Mouse (Mus musculus): ENCODE measurements around the gene Gm20388. TPM values are rescaled to one million over a fixed set of nuclear protein-coding genes. Genes with fewer than 3 reads are reported as not detected.

Gene Gm20388
- polyA plus RNA-seq, 1 experiment from 2014 or later, result not detected

DNA sequence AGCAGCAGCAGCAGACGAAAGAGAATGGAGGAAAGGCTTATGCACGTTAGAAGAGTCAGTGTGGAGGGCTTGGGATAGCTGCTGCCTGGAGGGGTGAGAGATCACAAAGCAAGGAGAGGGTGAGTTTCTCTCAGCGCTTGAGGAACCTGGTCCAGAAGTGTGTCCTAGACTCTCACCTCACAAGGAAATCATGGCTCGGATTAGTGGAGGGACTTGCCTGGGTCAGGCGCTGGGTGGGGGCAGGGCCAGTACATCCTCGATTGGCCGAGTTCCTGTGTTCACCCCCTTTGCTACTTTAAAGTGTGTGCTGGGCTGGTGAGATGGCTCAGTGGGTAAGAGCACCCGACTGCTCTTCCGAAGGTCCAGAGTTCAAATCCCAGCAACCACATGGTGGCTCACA, 3225.2 kb downstream of the Gm20388 start:
- no peaks in the 10 kb centered on the region for H3K36me3 ChIP-seq (ENCODE audit: control insufficient read depth, insufficient read depth, low read length)
- H3K9ac ChIP-seq (ENCODE audit: low read length), result no peak overlapping the region
- no peak overlapping the region for H3K4me2 ChIP-seq (ENCODE audit: low read depth, low read length)
- no peaks in the 10 kb centered on the region for H3K27me3 ChIP-seq (ENCODE audit: control insufficient read depth, insufficient read depth, low read depth, low read length)
- peak overlapping the region; percentile 15; the same call in 1 of the 2 replicates for H3K27ac ChIP-seq (ENCODE audit: low read length)
- 44% methylated on average over 9 of the region's 9 CpGs for WGBS
- ATAC-seq (ENCODE audit: low read depth), result no peak
- H3K4me1 ChIP-seq (replicated peaks; ENCODE audit: control insufficient read depth, insufficient read depth, low read length), result peaks cover 16% of the 10 kb centered on the region
- no peak overlapping the region for H3K4me3 ChIP-seq (ENCODE audit: low read length)
- H3K9me3 ChIP-seq (ENCODE audit: control insufficient read depth, low read length), result peaks cover 4% of the 10 kb centered on the region; the same call in 1 of the 2 replicates

DNA sequence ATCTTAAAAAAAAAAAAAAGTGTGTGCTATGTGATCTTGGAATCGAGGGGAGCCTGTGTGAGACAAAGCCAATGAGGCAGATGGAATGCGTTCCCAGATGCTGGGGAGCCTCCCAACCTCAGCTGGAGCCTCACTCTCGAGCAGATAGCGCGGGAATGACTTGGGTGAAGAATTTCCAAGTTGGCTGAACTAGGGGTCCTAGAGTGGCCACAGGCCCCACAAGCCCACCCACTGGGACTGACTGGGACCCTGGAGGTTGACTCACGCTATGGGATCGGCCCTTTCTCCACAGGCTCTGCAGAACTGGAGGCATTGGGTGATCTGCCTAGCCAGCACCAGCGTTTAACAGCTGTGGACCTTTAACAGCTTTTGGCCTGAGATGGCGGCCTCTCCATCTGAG, 3225.6 kb downstream of the Gm20388 start:
- Histone ChIP-seq H3K9ac (ENCODE audit: low read length) (no peak overlapping the region), H3K27ac (ENCODE audit: low read length) (no peak overlapping the region), H3K4me3 (ENCODE audit: low read length) (no peak overlapping the region), H3K36me3 (ENCODE audit: control insufficient read depth, insufficient read depth, low read length) (no peaks in the 10 kb centered on the region), H3K27me3 (ENCODE audit: control insufficient read depth, insufficient read depth, low read depth, low read length) (no peaks in the 10 kb centered on the region), H3K9me3 (ENCODE audit: control insufficient read depth, low read length) (peaks cover 4% of the 10 kb centered on the region; the same call in 1 of the 2 replicates), H3K4me1 (replicated peaks; ENCODE audit: control insufficient read depth, insufficient read depth, low read length) (peaks cover 19% of the 10 kb centered on the region), H3K4me2 (ENCODE audit: low read depth, low read length) (no peak overlapping the region)
- ATAC-seq (ENCODE audit: low read depth), result no peak
- 68% methylated on average over 9 of the region's 9 CpGs for WGBS

DNA sequence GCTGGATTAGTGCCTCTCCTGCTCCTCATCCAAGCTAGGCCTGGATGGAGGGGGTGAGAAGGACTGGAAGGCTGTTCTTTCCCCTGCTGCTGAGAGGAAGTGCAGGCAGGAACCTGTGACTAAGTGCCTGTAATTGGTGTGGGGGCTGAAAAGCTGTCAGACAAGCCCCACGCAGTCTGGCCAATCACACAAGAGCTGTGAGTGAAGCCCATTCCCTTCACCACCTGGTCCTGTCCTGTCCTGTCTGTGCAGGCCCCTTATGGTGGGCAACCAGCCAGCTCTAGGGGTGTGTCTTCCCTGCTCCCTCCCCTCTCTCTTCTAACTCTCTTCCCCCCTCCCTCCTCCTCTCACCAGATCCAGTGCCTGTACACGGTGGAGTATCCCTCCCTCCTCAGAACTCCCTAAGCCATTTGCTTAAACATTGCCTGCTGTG, 3227.0 kb downstream of the Gm20388 start:
- no peak overlapping the region for H3K4me2 ChIP-seq (ENCODE audit: low read depth, low read length)
- H3K27me3 ChIP-seq (ENCODE audit: control insufficient read depth, insufficient read depth, low read depth, low read length), result no peaks in the 10 kb centered on the region
- no peak overlapping the region for H3K4me3 ChIP-seq (ENCODE audit: low read length)
- WGBS, result 7% methylated on average over 2 of the region's 2 CpGs
- ATAC-seq (ENCODE audit: low read depth), result peak; percentile 67
- H3K9me3 ChIP-seq (ENCODE audit: control insufficient read depth, low read length), result peaks cover 4% of the 10 kb centered on the region; the same call in 1 of the 2 replicates
- H3K4me1 ChIP-seq (replicated peaks; ENCODE audit: control insufficient read depth, insufficient read depth, low read length), result peaks cover 28% of the 10 kb centered on the region
- peak overlapping the region; percentile 74 for H3K27ac ChIP-seq (ENCODE audit: low read length)
- H3K36me3 ChIP-seq (ENCODE audit: control insufficient read depth, insufficient read depth, low read length), result no peaks in the 10 kb centered on the region
- peak overlapping the region; percentile 8; the same call in 1 of the 2 replicates for H3K9ac ChIP-seq (ENCODE audit: low read length)

DNA sequence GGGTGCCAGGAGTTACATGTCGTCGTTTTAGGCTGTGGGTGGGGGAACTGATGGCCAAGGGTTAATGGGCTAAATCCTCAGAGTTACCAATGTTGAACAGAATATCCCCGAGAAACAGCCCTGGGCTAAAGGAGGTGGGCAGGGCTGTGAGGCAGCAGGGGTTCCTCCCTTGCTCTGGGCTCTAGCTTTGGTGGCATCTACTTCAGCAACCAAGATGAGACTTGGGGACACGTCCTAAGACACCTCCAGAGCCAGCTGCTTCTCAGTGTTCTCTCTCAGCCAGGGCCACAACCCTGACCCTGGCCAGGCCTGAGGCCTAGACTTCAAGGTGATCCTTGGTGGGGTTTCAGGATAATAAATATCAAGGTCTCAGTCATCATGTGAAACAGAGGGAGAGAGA, 3228.1 kb downstream of the Gm20388 start:
- ATAC-seq (ENCODE audit: low read depth), result no peak
- WGBS, result 65% methylated on average over 4 of the region's 4 CpGs
- H3K4me1 ChIP-seq (replicated peaks; ENCODE audit: control insufficient read depth, insufficient read depth, low read length), result peaks cover 30% of the 10 kb centered on the region
- no peaks in the 10 kb centered on the region for H3K27me3 ChIP-seq (ENCODE audit: control insufficient read depth, insufficient read depth, low read depth, low read length)
- H3K9me3 ChIP-seq (ENCODE audit: control insufficient read depth, low read length), result no peaks in the 10 kb centered on the region
- H3K4me2 ChIP-seq (ENCODE audit: low read depth, low read length), result no peak overlapping the region
- H3K9ac ChIP-seq (ENCODE audit: low read length), result no peak overlapping the region
- H3K27ac ChIP-seq (ENCODE audit: low read length), result no peak overlapping the region
- no peak overlapping the region for H3K4me3 ChIP-seq (ENCODE audit: low read length)
- no peaks in the 10 kb centered on the region for H3K36me3 ChIP-seq (ENCODE audit: control insufficient read depth, insufficient read depth, low read length)

DNA sequence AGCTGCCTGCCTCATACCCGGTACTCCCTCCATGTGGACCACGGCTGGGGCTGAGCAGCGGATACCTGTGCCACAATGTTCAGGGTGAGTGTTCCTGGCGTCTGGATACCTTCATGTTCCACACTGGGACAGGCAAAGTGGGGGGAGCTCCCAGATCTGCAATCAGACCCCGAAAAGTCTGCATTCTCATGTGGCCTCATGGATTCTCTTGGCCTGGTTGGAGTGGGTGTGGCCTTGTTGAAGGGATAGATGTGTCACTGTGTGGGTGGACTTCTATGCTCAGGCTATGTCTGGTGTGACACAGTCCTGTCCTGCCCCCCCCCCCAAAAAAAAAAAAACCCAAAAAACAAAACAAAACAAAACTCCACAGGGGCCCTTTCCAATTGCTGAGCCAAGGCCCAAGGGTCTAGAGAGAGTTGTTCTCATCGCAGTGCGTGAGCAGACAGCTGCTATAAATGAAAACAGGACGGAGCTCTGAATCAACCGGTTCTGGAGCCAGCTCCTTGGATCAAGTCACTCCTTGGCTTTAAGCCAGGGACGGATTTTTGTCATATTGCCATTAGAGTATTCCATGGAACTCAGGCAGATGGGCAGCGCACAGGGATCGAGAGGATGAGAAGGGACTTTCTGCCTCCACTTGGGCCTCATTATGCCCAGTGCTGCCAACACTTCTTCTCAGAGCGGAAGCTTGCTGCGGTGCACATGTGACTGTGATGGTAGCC, 3231.3 kb downstream of the Gm20388 start:
- Histone ChIP-seq H3K4me2 (ENCODE audit: low read depth, low read length) (no peak overlapping the region), H3K4me3 (ENCODE audit: low read length) (no peak overlapping the region), H3K36me3 (ENCODE audit: control insufficient read depth, insufficient read depth, low read length) (no peaks in the 10 kb centered on the region), H3K27ac (ENCODE audit: low read length) (peak overlapping the region; percentile 97), H3K9me3 (ENCODE audit: control insufficient read depth, low read length) (no peaks in the 10 kb centered on the region), H3K9ac (ENCODE audit: low read length) (0 out of 2 replicates have a peak overlapping the region, but pooled peaks have one; percentile 25), H3K4me1 (replicated peaks; ENCODE audit: control insufficient read depth, insufficient read depth, low read length) (peaks cover 30% of the 10 kb centered on the region), H3K27me3 (ENCODE audit: control insufficient read depth, insufficient read depth, low read depth, low read length) (no peaks in the 10 kb centered on the region)
- ATAC-seq (ENCODE audit: low read depth), result peak; percentile 78
- 47% methylated on average over 14 of the region's 14 CpGs for WGBS

DNA sequence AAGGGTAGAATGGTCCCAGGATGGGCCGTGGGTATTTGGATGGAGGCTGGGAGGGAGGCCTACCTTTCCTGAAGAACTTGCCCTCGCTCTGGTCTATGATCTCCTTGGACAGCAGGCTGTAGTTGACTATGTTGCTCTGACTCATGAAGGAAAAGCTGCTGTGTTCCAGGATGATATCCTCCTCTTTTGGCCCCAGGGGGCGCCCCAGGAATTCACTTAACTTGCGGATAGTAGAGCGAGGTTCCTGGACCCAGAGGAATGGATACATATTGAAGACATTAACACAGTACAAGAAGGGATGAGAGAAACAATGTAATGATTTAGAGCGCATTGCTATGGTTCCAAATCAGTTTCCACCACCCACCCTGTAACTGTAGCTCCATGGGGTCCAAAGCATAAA, 3234.6 kb downstream of the Gm20388 start:
- Histone ChIP-seq H3K27ac (ENCODE audit: low read length) (peak overlapping the region; percentile 82), H3K4me2 (ENCODE audit: low read depth, low read length) (no peak overlapping the region), H3K4me1 (replicated peaks; ENCODE audit: control insufficient read depth, insufficient read depth, low read length) (peaks cover 13% of the 10 kb centered on the region), H3K4me3 (ENCODE audit: low read length) (no peak overlapping the region), H3K27me3 (ENCODE audit: control insufficient read depth, insufficient read depth, low read depth, low read length) (no peaks in the 10 kb centered on the region), H3K9ac (ENCODE audit: low read length) (no peak overlapping the region), H3K36me3 (ENCODE audit: control insufficient read depth, insufficient read depth, low read length) (no peaks in the 10 kb centered on the region), H3K9me3 (ENCODE audit: control insufficient read depth, low read length) (no peaks in the 10 kb centered on the region)
- WGBS, result 54% methylated on average over 6 of the region's 6 CpGs
- no peak for ATAC-seq (ENCODE audit: low read depth)

DNA sequence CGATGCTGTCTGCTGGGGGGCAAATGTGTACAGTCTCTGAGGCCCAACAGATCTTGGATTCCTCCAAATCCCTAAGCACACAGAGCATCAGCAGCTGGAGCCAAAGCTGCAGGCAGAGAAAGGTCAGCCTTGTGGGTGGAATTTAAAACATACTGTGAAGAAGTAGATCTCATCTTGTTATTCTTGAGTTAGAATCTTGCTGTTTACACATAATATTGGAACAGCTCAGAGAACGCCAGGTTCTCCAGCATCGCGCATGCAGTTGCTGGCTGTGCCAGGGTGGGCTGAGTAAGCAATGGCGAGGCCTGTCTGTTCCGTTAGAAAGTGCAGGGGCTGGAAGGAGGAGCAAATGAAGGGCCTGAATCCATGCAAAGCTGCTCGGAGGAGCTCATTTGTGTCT, 3235.7 kb downstream of the Gm20388 start:
- Histone ChIP-seq H3K9me3 (ENCODE audit: control insufficient read depth, low read length) (no peaks in the 10 kb centered on the region), H3K27me3 (ENCODE audit: control insufficient read depth, insufficient read depth, low read depth, low read length) (no peaks in the 10 kb centered on the region), H3K9ac (ENCODE audit: low read length) (no peak overlapping the region), H3K4me1 (replicated peaks; ENCODE audit: control insufficient read depth, insufficient read depth, low read length) (peaks cover 16% of the 10 kb centered on the region), H3K27ac (ENCODE audit: low read length) (peak overlapping the region; percentile 42), H3K4me3 (ENCODE audit: low read length) (no peak overlapping the region), H3K4me2 (ENCODE audit: low read depth, low read length) (no peak overlapping the region), H3K36me3 (ENCODE audit: control insufficient read depth, insufficient read depth, low read length) (no peaks in the 10 kb centered on the region)
- 42% methylated on average over 7 of the region's 7 CpGs for WGBS
- ATAC-seq (ENCODE audit: low read depth), result peak; percentile 21; the same call in 1 of the 2 replicates

DNA sequence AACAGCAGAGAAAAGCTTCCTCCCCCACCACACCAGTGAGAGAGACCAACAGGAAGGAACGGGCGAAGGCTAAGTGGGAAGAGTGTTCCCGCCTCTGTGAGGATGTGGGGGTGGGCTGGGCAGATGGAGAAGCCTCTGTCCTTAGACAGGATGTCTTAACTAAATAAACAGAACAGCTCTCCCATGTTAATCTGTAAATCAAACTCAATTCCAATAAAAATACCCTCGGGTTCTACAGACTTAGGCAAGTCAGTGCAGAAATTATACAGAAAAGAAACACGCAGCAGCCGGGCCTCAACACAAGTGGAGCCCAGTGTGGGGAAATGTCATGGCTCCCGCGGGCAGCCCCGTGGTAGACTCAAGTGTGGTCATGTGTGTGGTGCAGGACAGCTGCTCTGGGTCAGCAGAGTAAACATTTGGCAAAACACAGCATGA, 3240.1 kb downstream of the Gm20388 start:
- Histone ChIP-seq H3K9ac (ENCODE audit: low read length) (no peak overlapping the region), H3K27ac (ENCODE audit: low read length) (peak overlapping the region; percentile 87), H3K27me3 (ENCODE audit: control insufficient read depth, insufficient read depth, low read depth, low read length) (no peaks in the 10 kb centered on the region), H3K4me1 (replicated peaks; ENCODE audit: control insufficient read depth, insufficient read depth, low read length) (peaks cover 5% of the 10 kb centered on the region; the same call in 1 of the 2 replicates), H3K9me3 (ENCODE audit: control insufficient read depth, low read length) (no peaks in the 10 kb centered on the region), H3K36me3 (ENCODE audit: control insufficient read depth, insufficient read depth, low read length) (no peaks in the 10 kb centered on the region), H3K4me2 (ENCODE audit: low read depth, low read length) (no peak overlapping the region), H3K4me3 (ENCODE audit: low read length) (no peak overlapping the region)
- WGBS, result 30% methylated on average over 9 of the region's 9 CpGs
- ATAC-seq (ENCODE audit: low read depth), result peak; percentile 72

DNA sequence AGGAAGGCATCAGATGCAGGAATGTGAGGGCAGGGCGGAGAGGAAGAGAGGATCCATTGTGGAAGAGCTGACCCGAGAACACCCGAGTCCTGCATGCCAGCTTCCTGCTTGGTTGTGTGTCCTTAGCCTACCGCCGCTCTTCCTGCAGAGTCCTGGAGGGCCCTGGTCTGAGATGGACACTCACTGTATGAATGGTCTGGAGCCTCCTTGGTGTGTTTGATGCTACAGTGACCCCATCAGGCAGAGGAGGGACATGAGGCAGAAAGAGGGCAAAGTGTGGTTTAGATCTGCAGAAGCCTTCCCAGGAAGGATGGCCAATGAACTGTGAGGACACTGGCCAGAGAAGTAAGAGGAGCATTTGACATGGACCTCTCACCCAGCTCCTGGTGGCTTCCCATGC, 3244.5 kb downstream of the Gm20388 start:
- H3K9me3 ChIP-seq (ENCODE audit: control insufficient read depth, low read length), result no peaks in the 10 kb centered on the region
- no peak overlapping the region for H3K4me2 ChIP-seq (ENCODE audit: low read depth, low read length)
- H3K4me1 ChIP-seq (replicated peaks; ENCODE audit: control insufficient read depth, insufficient read depth, low read length), result peaks cover 22% of the 10 kb centered on the region; the same call in 1 of the 2 replicates
- H3K27ac ChIP-seq (ENCODE audit: low read length), result no peak overlapping the region
- H3K4me3 ChIP-seq (ENCODE audit: low read length), result no peak overlapping the region
- H3K9ac ChIP-seq (ENCODE audit: low read length), result no peak overlapping the region
- WGBS, result 61% methylated on average over 5 of the region's 5 CpGs
- H3K27me3 ChIP-seq (ENCODE audit: control insufficient read depth, insufficient read depth, low read depth, low read length), result no peaks in the 10 kb centered on the region
- peak; percentile 59; the same call in 1 of the 2 replicates for ATAC-seq (ENCODE audit: low read depth)
- no peaks in the 10 kb centered on the region for H3K36me3 ChIP-seq (ENCODE audit: control insufficient read depth, insufficient read depth, low read length)
